Mouse (Mus musculus): ENCODE data around the gene Nt5e.

GRCm38 (mm10) chr9:88342701-88343100 is 15.7 kb downstream of the Nt5e start:
- TF ChIP-seq CTCF (conservative IDR thresholded peaks at IDR 0.05; ENCODE audit: insufficient read depth, insufficient read length, low read depth, low read length) (no peak), POLR2A (IDR thresholded peaks at IDR 0.05; ENCODE audit: low read depth, low read length) (no peak)

Measured in kidney, adult 2 months (tissue).